Mouse (Mus musculus) cerebellum, postnatal 36 days (tissue): Measurements from ENCODE around the gene Exog.

Source experiments
- DNase-seq, 2 experiments: peaks; one replicate each; pipeline ENCODE4 v3.0.0; 2021 to 2022; ENCODE audit warnings: mixed read lengths in 2 of 2

Exog gene

GRCm38 (mm10) chr9:119510902-119511301 is 66.2 kb downstream of the Exog start:
- peak; percentile 53 to 57 for DNase-seq

- DNase-seq = no peak
These were observed 68.2 kb downstream of the Exog start for GRCm38 (mm10) chr9:119512993-119513392.

GRCm38 (mm10) chr9:119513816-119514215 is 69.1 kb downstream of the Exog start:
- no peak for DNase-seq

GRCm38 (mm10) chr9:119514986-119515385 is 70.2 kb downstream of the Exog start:
- no peak for DNase-seq
